In genomic region chr11:107131749-107132421, GRCm38 (mm10) we compare ENCODE assay signal across 8 mouse cellular contexts. TPM values are rescaled to one million over a fixed set of nuclear protein-coding genes. Genes with fewer than 3 reads are reported as not detected.
DNase-seq lines count a peak whose midpoint lies in the region; ATAC-seq lines count a peak whose summit lies in the region.

TSS of gene Bptf (minus strand) at chr11:107132127.

- H3K36me3 ChIP-seq in hindbrain, embryonic 13.5 days = no peaks in the 10 kb centered on the region

- no peaks in the 10 kb centered on the region for H3K9me3 ChIP-seq in hindbrain, embryonic 13.5 days

- under 1% methylated on average over 44 of the region's 94 CpGs for WGBS in hindbrain, embryonic 13.5 days

- peak within 1 kb of the TSS; percentile 97 for H3K9ac ChIP-seq in hindbrain, embryonic 13.5 days

- peak; percentile 92 for DNase-seq in T-cell, adult 2 months (ENCODE audit: low spot score)
- peak; percentile 92 to 96 for DNase-seq in cerebellum, postnatal 25 days
- DNase-seq in frontal cortex, postnatal 25 days (ENCODE audit: low spot score in 2 of 2) = peak; percentile 65 to 78
- peak; percentile 76 for DNase-seq in left cerebral cortex, adult 11 months (ENCODE audit: low spot score)
- peak; percentile 92 for DNase-seq in lung, postnatal 36 days
- peak; percentile 92 for DNase-seq in retina, embryonic 14.5 days (ENCODE audit: low spot score)
- DNase-seq in thymus, postnatal 36 days = peak; percentile 89 to 92

- H3K4me2 ChIP-seq in hindbrain, embryonic 13.5 days = peak within 1 kb of the TSS; percentile 78

- peak within 1 kb of the TSS; percentile 89 for H3K4me3 ChIP-seq in hindbrain, embryonic 13.5 days

- no peaks in the 10 kb centered on the region for H3K27me3 ChIP-seq in hindbrain, embryonic 13.5 days

- H3K4me1 ChIP-seq in hindbrain, embryonic 13.5 days (replicated peaks) = peaks cover 32% of the 10 kb centered on the region

- peak within 1 kb of the TSS; percentile 98 for H3K27ac ChIP-seq in hindbrain, embryonic 13.5 days

- ATAC-seq in hindbrain, embryonic 13.5 days (ENCODE audit: low FRiP score) = peak; percentile 97

RNA-seq across cellular contexts. Expression of gene Bptf, which starts in this region (rescaled TPM):
- polyA plus RNA-seq in hindbrain, embryonic 13.5 days (2015; fragmentation: Nextera tagmentation; extraction: Ambion mirVana) = 34.0 and 38.0 TPM in 2 replicates

Comparison
In these comparisons a context has a peak if more than half of its experiments do, and no peak if none do; other contexts are left out.
1. Peak in every context shown above with its lines: DNase-seq, ATAC-seq, H3K4me3 ChIP-seq and H3K27ac ChIP-seq.